Mouse (Mus musculus) hindbrain, embryonic 14.5 days (tissue): Measurements from ENCODE around the gene Gm15056. TPM values are rescaled to one million over a fixed set of nuclear protein-coding genes. Genes with fewer than 3 reads are reported as not detected.

Experiments
- ATAC-seq: fragments of 200-750 bp; cut with Nextera tagmentation; 2 replicates; pipeline ENCODE4 v1.8.0; 2017; ENCODE audit warnings: moderate number of reproducible peaks, mild to moderate bottlenecking, moderate TSS enrichment, moderate library complexity; ENCODE audit not compliant: low FRiP score
- DNase-seq: peaks from one replicate; pipeline ENCODE4 v3.0.0-alpha.2; 2015; ENCODE audit warnings: low spot score
- H3K27ac ChIP-seq: fragments of 300-500 bp; sonication (generic); 2 replicates; pipeline ENCODE4 v1.5.1; 2014; ENCODE audit warnings: mild to moderate bottlenecking, moderate library complexity
- H3K27me3 ChIP-seq: fragments of 300-500 bp; sonication (generic); 2 replicates; pipeline ENCODE4 v1.6.1; 2014; ENCODE audit warnings: mild to moderate bottlenecking, low read length, mixed read lengths; ENCODE audit not compliant: control insufficient read depth, insufficient read depth
- H3K36me3 ChIP-seq: fragments of 300-500 bp; sonication (generic); replicated peaks from 2 replicates; pipeline ENCODE4 v1.6.1; 2014; ENCODE audit not compliant: control insufficient read depth, insufficient read depth
- H3K4me1 ChIP-seq: fragments of 300-500 bp; sonication (generic); replicated peaks from 2 replicates; pipeline ENCODE4 v1.6.1; 2014; ENCODE audit warnings: antibody characterized with exemption, low read length, mixed read lengths; ENCODE audit not compliant: control insufficient read depth, insufficient read depth
- H3K4me2 ChIP-seq: fragments of 300-500 bp; sonication (generic); replicated peaks from 2 replicates; pipeline ENCODE4 v1.6.1; 2014; ENCODE audit warnings: mild to moderate bottlenecking, moderate library complexity
- H3K4me3 ChIP-seq: fragments of 300-500 bp; sonication (generic); replicated peaks from 2 replicates; pipeline ENCODE4 v1.5.1; 2014; ENCODE audit warnings: mild to moderate bottlenecking, low read length
- H3K9ac ChIP-seq: fragments of 300-500 bp; sonication (generic); 2 replicates; pipeline ENCODE4 v1.6.1; 2014
- H3K9me3 ChIP-seq: fragments of 300-500 bp; sonication (generic); 2 replicates; pipeline ENCODE4 v1.6.1; 2016; ENCODE audit warnings: low read length; ENCODE audit not compliant: control insufficient read depth
- WGBS: fragments of 180-500 bp; shearing (Covaris S2); extraction: QIAGEN DNeasy Blood & Tissue Kit; methylation state at CpG from one replicate; pipeline ENCODE4 v1.1.7; 2014; 5-methylcytosine and 5-hydroxymethylcytosine counted together
- polyA plus RNA-seq: library from polyadenylated mRNA; unstranded; fragments of >200 nt; fragmentation: Nextera tagmentation; extraction: Ambion mirVana; gene quantifications from 2 replicates; pipeline ENCODE4 v1.2.1, GENCODE M21; 2014

Gene Gm15056
- polyA plus RNA-seq: not detected in 2 replicates

DNA sequence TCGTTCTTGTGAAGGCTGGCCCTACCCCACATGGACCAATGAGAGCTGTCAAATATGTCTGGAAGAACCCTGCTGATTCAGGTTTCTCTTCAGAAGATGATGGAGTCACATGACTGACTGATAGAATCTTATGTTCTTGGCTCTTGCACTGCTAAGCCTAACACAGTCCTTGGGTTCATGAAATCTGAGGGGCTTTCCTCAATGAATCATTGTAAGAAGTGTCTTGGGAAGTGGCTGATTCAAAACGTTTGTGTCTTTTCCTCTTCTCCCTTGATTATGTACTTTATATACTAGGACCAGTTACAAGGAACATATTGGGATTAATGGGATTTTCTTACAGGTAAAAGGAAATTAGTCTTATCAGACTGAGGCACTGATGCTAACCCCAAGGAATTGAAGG is at the start of gene Gm15056:
TSS of gene Gm15056 (minus strand) at position 101 of the 400 bp plus-strand sequence.
- H3K9me3 ChIP-seq: peaks cover 41% of the 10 kb centered on the region
- no peaks in the 10 kb centered on the region for H3K27me3 ChIP-seq
- ATAC-seq: no peak
- WGBS: 58% methylated on average over 2 of the region's 2 CpGs
- no peak for DNase-seq
- no peak within 1 kb of the TSS for H3K4me2 ChIP-seq
- H3K4me1 ChIP-seq: no peaks in the 10 kb centered on the region
- H3K4me3 ChIP-seq: no peak within 1 kb of the TSS
- no peaks in the 10 kb centered on the region for H3K36me3 ChIP-seq
- H3K9ac ChIP-seq: no peak within 1 kb of the TSS
- no peak within 1 kb of the TSS for H3K27ac ChIP-seq

GRCm38 (mm10) chr8:20944610-20945009 is 42.2 kb upstream of the Gm15056 start, which contains the start of gene AY761185:
AY761185 (minus strand) TSS chr8:20944710.
- DNase-seq: no peak
- H3K4me1 ChIP-seq: no peaks in the 10 kb centered on the region
- H3K27ac ChIP-seq: no peak within 1 kb of the TSS
- no peak for ATAC-seq
- no peak within 1 kb of the TSS for H3K9ac ChIP-seq
- no peaks in the 10 kb centered on the region for H3K27me3 ChIP-seq
- H3K4me3 ChIP-seq: no peak within 1 kb of the TSS
- WGBS: 74% methylated on average over 3 of the region's 3 CpGs
- H3K36me3 ChIP-seq: no peaks in the 10 kb centered on the region
- peaks cover 34% of the 10 kb centered on the region for H3K9me3 ChIP-seq
- H3K4me2 ChIP-seq: no peak within 1 kb of the TSS

GRCm38 (mm10) chr8:20921971-20922370 is 19.5 kb upstream of the Gm15056 start, which contains the start of gene Gm6040:
Gm6040 (minus strand) TSS chr8:20922071.
- WGBS: 78% methylated on average over 3 of the region's 3 CpGs
- H3K9ac ChIP-seq: no peak within 1 kb of the TSS
- DNase-seq (no peak), ATAC-seq (no peak)
- peaks cover 34% of the 10 kb centered on the region for H3K9me3 ChIP-seq
- no peaks in the 10 kb centered on the region for H3K36me3 ChIP-seq
- H3K4me2 ChIP-seq: no peak within 1 kb of the TSS
- H3K27me3 ChIP-seq: no peaks in the 10 kb centered on the region
- H3K27ac ChIP-seq: no peak within 1 kb of the TSS
- no peaks in the 10 kb centered on the region for H3K4me1 ChIP-seq
- no peak within 1 kb of the TSS for H3K4me3 ChIP-seq

DNA sequence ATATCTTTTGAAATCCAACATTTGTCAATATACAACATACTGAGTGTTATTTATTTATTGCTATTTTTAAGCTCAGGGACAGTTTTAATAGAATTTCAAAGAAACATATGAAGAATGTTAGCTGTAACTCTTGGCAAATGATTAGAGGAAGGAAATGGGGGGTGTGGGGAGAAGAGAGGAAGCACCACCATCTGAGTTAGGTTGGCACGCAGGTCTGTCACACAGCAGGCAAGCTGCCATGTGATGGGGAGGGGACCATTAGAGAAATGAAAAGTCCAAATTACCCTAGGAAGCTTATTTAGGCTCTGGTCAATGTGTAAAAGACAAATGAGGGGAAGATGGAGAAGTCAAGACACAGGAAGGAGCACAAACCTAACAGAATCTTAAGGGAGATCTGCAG is 9.9 kb upstream of the Gm15056 start:
- WGBS: 65% methylated on average over 1 of the region's 1 CpGs
- H3K4me3 ChIP-seq: no peak overlapping the region
- H3K9ac ChIP-seq: no peak overlapping the region
- H3K27me3 ChIP-seq: no peaks in the 10 kb centered on the region
- no peaks in the 10 kb centered on the region for H3K4me1 ChIP-seq
- peaks cover 26% of the 10 kb centered on the region for H3K9me3 ChIP-seq
- H3K4me2 ChIP-seq: no peak overlapping the region
- no peak for ATAC-seq
- DNase-seq: no peak
- H3K27ac ChIP-seq: no peak overlapping the region
- no peaks in the 10 kb centered on the region for H3K36me3 ChIP-seq

DNA sequence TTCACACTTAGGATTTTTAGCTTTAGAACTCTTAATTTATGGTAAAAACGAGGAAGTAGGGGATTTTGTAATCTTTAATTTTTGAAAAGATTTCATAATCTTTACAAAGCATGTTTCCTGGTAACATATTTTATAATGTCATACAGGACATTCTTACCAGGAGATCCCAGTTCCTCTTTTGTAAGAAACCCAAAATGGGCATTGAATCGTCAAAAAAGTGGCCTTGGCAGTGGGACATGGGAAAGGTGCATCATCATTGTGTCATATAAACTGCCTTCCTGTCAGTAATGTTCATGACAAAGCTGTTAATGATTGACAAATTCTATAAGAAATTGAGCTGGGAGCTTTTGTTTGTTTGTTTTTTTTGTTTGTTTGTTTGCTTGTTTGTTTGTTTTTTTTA is 5.8 kb upstream of the Gm15056 start:
- no peak overlapping the region for H3K9ac ChIP-seq
- WGBS: 70% methylated on average over 2 of the region's 2 CpGs
- ATAC-seq (no peak), DNase-seq (no peak)
- no peaks in the 10 kb centered on the region for H3K36me3 ChIP-seq
- peaks cover 28% of the 10 kb centered on the region for H3K9me3 ChIP-seq
- no peaks in the 10 kb centered on the region for H3K27me3 ChIP-seq
- no peak overlapping the region for H3K27ac ChIP-seq
- H3K4me1 ChIP-seq: no peaks in the 10 kb centered on the region
- H3K4me3 ChIP-seq: no peak overlapping the region
- no peak overlapping the region for H3K4me2 ChIP-seq

DNA sequence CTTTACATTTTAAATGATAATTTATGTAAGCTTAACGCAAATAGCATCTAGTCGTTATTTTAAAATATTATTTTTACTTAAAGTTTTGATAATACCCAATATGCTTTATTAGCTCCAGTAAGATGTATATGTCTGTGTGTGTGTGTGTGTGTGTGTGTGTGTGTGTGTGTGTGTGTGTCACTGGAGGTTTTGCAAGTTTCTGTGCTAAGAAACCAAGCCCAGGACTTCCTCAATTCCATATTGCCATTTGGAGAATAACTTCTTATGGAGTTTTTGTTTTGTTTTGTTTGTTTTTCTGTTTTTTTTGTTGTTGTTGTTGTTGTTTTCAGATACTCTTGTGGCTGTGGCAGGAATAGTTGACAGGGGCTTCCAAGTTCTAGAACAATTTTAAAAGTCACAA is 4.7 kb upstream of the Gm15056 start:
- H3K36me3 ChIP-seq: no peaks in the 10 kb centered on the region
- H3K4me2 ChIP-seq: no peak overlapping the region
- no peaks in the 10 kb centered on the region for H3K27me3 ChIP-seq
- no peak overlapping the region for H3K27ac ChIP-seq
- WGBS: 94% methylated on average over 2 of the region's 2 CpGs
- H3K9ac ChIP-seq: no peak overlapping the region
- ATAC-seq: no peak
- peaks cover 29% of the 10 kb centered on the region for H3K9me3 ChIP-seq
- no peak for DNase-seq
- no peak overlapping the region for H3K4me3 ChIP-seq
- no peaks in the 10 kb centered on the region for H3K4me1 ChIP-seq

GRCm38 (mm10) chr8:20892369-20892768 is 10.1 kb downstream of the Gm15056 start, which contains the start of gene Defb33:
Defb33 (plus strand) TSS chr8:20892669.
- no peak within 1 kb of the TSS for H3K4me3 ChIP-seq
- 87% methylated on average over 2 of the region's 2 CpGs for WGBS
- DNase-seq (no peak), ATAC-seq (no peak)
- H3K4me1 ChIP-seq: no peaks in the 10 kb centered on the region
- no peaks in the 10 kb centered on the region for H3K27me3 ChIP-seq
- H3K36me3 ChIP-seq: no peaks in the 10 kb centered on the region
- H3K27ac ChIP-seq: no peak within 1 kb of the TSS
- H3K9me3 ChIP-seq: peaks cover 46% of the 10 kb centered on the region
- H3K4me2 ChIP-seq: no peak within 1 kb of the TSS
- no peak within 1 kb of the TSS for H3K9ac ChIP-seq

DNA sequence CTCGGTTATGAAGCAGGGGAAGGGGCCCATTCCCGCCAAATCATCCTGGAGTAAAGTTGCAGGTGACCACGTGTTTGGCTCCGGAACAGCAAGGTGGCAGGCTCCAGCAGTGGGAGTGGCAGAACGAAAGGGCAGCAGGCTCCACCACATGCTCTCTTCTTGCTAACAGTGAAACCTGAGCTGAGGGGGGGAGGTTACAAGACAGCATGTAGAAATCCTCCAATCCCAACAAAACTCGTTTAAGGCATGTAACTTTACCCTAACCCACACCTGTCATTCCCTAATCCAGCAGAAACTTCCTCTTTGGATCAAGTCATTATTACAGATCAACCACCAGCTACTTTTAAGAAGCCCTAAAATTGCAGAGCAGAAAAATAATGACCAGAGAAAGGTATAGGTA is 27.8 kb downstream of the Gm15056 start:
- Histone ChIP-seq H3K27me3 (no peaks in the 10 kb centered on the region), H3K9ac (no peak overlapping the region), H3K4me2 (no peak overlapping the region), H3K9me3 (peaks cover 12% of the 10 kb centered on the region; the same call in 1 of the 2 replicates), H3K36me3 (no peaks in the 10 kb centered on the region), H3K4me1 (no peaks in the 10 kb centered on the region), H3K27ac (no peak overlapping the region), H3K4me3 (no peak overlapping the region)
- WGBS: 48% methylated on average over 6 of the region's 6 CpGs
- DNase-seq (no peak), ATAC-seq (no peak)
